Mouse (Mus musculus): ENCODE measurements at regions not wholly inside any gene's neighbourhood (a gene's known extent, or its start where the extent isn't known, plus 50 kb on each side); places are given as distances from the start of the nearest gene placed in this dataset.

DNA sequence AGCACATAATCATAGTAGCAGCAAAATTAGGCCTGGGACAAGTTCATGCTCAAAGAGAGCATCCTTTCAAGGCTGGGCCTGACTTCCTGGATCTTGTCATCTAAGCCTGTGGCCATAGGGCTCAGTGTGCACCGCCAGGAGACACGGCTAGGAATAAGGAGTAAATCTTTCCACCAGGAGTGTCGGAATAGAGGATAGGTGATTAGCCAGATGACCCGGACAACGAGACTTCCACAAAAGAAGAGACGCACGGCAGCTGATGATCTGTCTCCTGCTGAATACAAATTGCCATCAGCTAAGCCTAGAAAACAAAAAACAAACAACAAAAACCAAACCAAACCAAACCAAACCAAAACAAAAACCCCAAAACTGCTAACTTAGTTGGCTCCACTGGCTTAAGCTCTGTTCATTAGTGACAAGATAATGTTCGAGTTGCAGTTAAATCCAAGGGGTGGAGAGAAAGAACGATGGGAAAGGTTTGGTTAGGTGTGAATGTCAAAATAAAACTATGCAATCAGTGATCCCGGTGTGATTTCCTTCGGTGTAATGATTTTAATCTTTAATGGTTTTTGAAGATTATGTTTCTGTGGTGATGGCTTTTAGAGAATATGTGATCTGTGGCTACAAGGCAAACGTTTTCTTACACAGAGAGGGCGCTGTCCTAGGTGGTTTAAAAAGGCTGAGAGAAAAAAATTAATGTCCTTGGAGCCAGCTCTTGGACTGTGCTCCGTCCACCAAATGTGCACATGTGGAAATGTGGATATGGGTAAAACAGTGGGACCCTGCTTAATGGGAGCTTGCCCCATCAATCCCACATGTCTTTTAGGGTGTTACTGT lies 51.8 kb upstream of the Ezh2 start:
- no peaks in the 10 kb centered on the region for H3K9me3 ChIP-seq (ENCODE audit: control insufficient read depth, insufficient read depth, low read depth, low read length)
- H3K36me3 ChIP-seq (ENCODE audit: control insufficient read depth, insufficient read depth, low read length, poor library complexity, severe bottlenecking): no peaks in the 10 kb centered on the region
- TF ChIP-seq HCFC1 (IDR thresholded peaks at IDR 0.05; ENCODE audit: borderline replicate concordance, insufficient read depth, low read length) (no peak), ZNF384 (IDR thresholded peaks at IDR 0.05; ENCODE audit: low read depth, low read length) (no peak), MAFK (IDR thresholded peaks at IDR 0.05; ENCODE audit: insufficient read depth, low read depth, low read length) (no peak), ZC3H11A (IDR thresholded peaks at IDR 0.05; ENCODE audit: borderline replicate concordance, low read depth, low read length) (no peak), CHD2 (IDR thresholded peaks at IDR 0.05; ENCODE audit: low read depth, low read length) (no peak)
- H3K9ac ChIP-seq (ENCODE audit: insufficient read depth, low read depth, low read length, poor library complexity, severe bottlenecking): no peak overlapping the region
- H3K4me3 ChIP-seq (ENCODE audit: insufficient read depth in 1 of 2, low read depth in 1 of 2, low read length in 2 of 2, poor library complexity in 1 of 2, severe bottlenecking in 1 of 2): no peak overlapping the region
- H3K4me1 ChIP-seq (ENCODE audit: control insufficient read depth in 2 of 2, insufficient read depth in 2 of 2, low read length in 2 of 2, poor library complexity in 1 of 2): no peaks in the 10 kb centered on the region
- no peak overlapping the region for H3K27ac ChIP-seq (ENCODE audit: insufficient read depth, low read depth, low read length, poor library complexity, severe bottlenecking)
- DNase-seq (ENCODE audit: low read depth, low spot score): no peak
- in situ Hi-C loops (cut with MboI; ENCODE audit: low sequenced_read_pairs in 2 of 2, unreplicated experiment in 2 of 2): no loop called here

GRCm38 (mm10) chr6:47646022-47646421 lies 50.9 kb upstream of the Ezh2 start:
- Histone ChIP-seq H3K9ac (ENCODE audit: insufficient read depth, low read depth, low read length, poor library complexity, severe bottlenecking) (no peak overlapping the region), H3K9me3 (ENCODE audit: control insufficient read depth, insufficient read depth, low read depth, low read length) (no peaks in the 10 kb centered on the region), H3K36me3 (ENCODE audit: control insufficient read depth, insufficient read depth, low read length, poor library complexity, severe bottlenecking) (no peaks in the 10 kb centered on the region), H3K4me1 (ENCODE audit: control insufficient read depth in 2 of 2, insufficient read depth in 2 of 2, low read length in 2 of 2, poor library complexity in 1 of 2) (no peaks in the 10 kb centered on the region), H3K27ac (ENCODE audit: insufficient read depth, low read depth, low read length, poor library complexity, severe bottlenecking) (no peak overlapping the region), H3K4me3 (ENCODE audit: insufficient read depth in 1 of 2, low read depth in 1 of 2, low read length in 2 of 2, poor library complexity in 1 of 2, severe bottlenecking in 1 of 2) (no peak overlapping the region)
- TF ChIP-seq HCFC1 (IDR thresholded peaks at IDR 0.05; ENCODE audit: borderline replicate concordance, insufficient read depth, low read length) (no peak), ZNF384 (IDR thresholded peaks at IDR 0.05; ENCODE audit: low read depth, low read length) (no peak), MAFK (IDR thresholded peaks at IDR 0.05; ENCODE audit: insufficient read depth, low read depth, low read length) (no peak), CHD2 (IDR thresholded peaks at IDR 0.05; ENCODE audit: low read depth, low read length) (no peak), ZC3H11A (IDR thresholded peaks at IDR 0.05; ENCODE audit: borderline replicate concordance, low read depth, low read length) (no peak)
- no peak for DNase-seq (ENCODE audit: low read depth, low spot score)
- in situ Hi-C loops (cut with MboI; ENCODE audit: low sequenced_read_pairs in 2 of 2, unreplicated experiment in 2 of 2): no loop called here

Data from ES-E14 (cell line).